ENCODE assay signal across 18 mouse cellular contexts in genomic region chr14:105734291-105734690, GRCm38 (mm10).
"Had no signal": no experiment of that assay in that cellular context is flagged by ENCODE, and none has a peak within 500 bp of the region (broad histone marks: within the 10 kb centered on the region; RNA-seq: fewer than 3 reads in every experiment).

No protein-coding gene starts in this region.

- H3K27me3 ChIP-seq: limb, embryonic 13.5 days; liver, embryonic 12.5 days; liver, embryonic 15.5 days; lung, embryonic 15.5 days; megakaryocyte, embryonic 14.5 days; neural tube, embryonic 12.5 days; neural tube, embryonic 15.5 days; stomach, embryonic 15.5 days had no signal

- ATAC-seq: intestine, postnatal 0 days; liver, embryonic 12.5 days had no signal

- H3K4me2 ChIP-seq: liver, embryonic 12.5 days; liver, embryonic 15.5 days; lung, embryonic 15.5 days; neural tube, embryonic 12.5 days had no signal

- H3K9ac ChIP-seq: liver, embryonic 12.5 days; liver, embryonic 15.5 days; lung, embryonic 15.5 days; neural tube, embryonic 12.5 days; neural tube, embryonic 15.5 days; stomach, embryonic 15.5 days had no signal

- H3K36me3 ChIP-seq: limb, embryonic 13.5 days; liver, embryonic 12.5 days; liver, embryonic 15.5 days; lung, embryonic 15.5 days; midbrain, embryonic 10.5 days; neural tube, embryonic 12.5 days; neural tube, embryonic 15.5 days; stomach, embryonic 15.5 days had no signal

- H3K4me3 ChIP-seq: limb, embryonic 13.5 days; liver, embryonic 12.5 days; liver, embryonic 15.5 days; lung, embryonic 15.5 days; megakaryocyte, embryonic 14.5 days; midbrain, embryonic 10.5 days; neural tube, embryonic 12.5 days; neural tube, embryonic 15.5 days; stomach, embryonic 15.5 days had no signal

- H3K27ac ChIP-seq: liver, embryonic 12.5 days; neural tube, embryonic 12.5 days had no signal

- H3K9me3 ChIP-seq: limb, embryonic 13.5 days; liver, embryonic 12.5 days; liver, embryonic 15.5 days; lung, embryonic 15.5 days; megakaryocyte, embryonic 14.5 days; midbrain, embryonic 10.5 days; neural tube, embryonic 12.5 days; neural tube, embryonic 15.5 days; stomach, embryonic 15.5 days had no signal

- DNase-seq: left cerebral cortex, postnatal 4 days; lung, adult 18-20 months; lung, postnatal 10 days; lung, postnatal 36 days; midbrain, embryonic 14.5 days; right cerebral cortex, postnatal 25 days; spleen, adult 18-20 months; thymus, postnatal 25 days had no signal
